In genomic region chr8:61258828-61259227, GRCm38 (mm10) we compare ENCODE assay signal across 10 mouse cellular contexts. TPM values are rescaled to one million over a fixed set of nuclear protein-coding genes. Genes with fewer than 3 reads are reported as not detected.
A peak's percentile ranks its signal among the peaks of the same experiment; 100 is the strongest.
DNase-seq lines count a peak whose midpoint lies in the region; ATAC-seq lines count a peak whose summit lies in the region.
"Had no signal": no experiment of that assay in that cellular context is flagged by ENCODE, and none has a peak within 500 bp of the region (broad histone marks: within the 10 kb centered on the region; RNA-seq: fewer than 3 reads in every experiment).

No protein-coding gene starts in this region.

- DNase-seq in cerebellum, postnatal 36 days = peak; percentile 3 to 10
- peak; percentile 61 to 67 for DNase-seq in left cerebral cortex, adult 18-20 months (ENCODE audit: low spot score in 2 of 2)
- peak; percentile 74 for DNase-seq in telencephalon, adult 2 months (ENCODE audit: low read depth, low spot score)
- no peak for DNase-seq in urinary bladder, postnatal 10 days (ENCODE audit: low spot score)
- DNase-seq: kidney, adult 11 months had no signal

- no peaks in the 10 kb centered on the region for H3K27me3 ChIP-seq in megakaryocyte, embryonic 14.5 days (replicated peaks)
- H3K27me3 ChIP-seq in hindbrain, embryonic 12.5 days = no peaks in the 10 kb centered on the region
- H3K27me3 ChIP-seq: embryonic facial prominence, embryonic 15.5 days had no signal

- peaks cover 17% of the 10 kb centered on the region for H3K4me1 ChIP-seq in megakaryocyte, embryonic 14.5 days
- peaks cover 27% of the 10 kb centered on the region for H3K4me1 ChIP-seq in hindbrain, embryonic 12.5 days

- peaks cover 44% of the 10 kb centered on the region for H3K9me3 ChIP-seq in megakaryocyte, embryonic 14.5 days
- no peaks in the 10 kb centered on the region; the same call in 1 of the 2 replicates for H3K9me3 ChIP-seq in hindbrain, embryonic 12.5 days (replicated peaks)
- H3K9me3 ChIP-seq: embryonic facial prominence, embryonic 15.5 days had no signal

- no peak overlapping the region for H3K4me2 ChIP-seq in hindbrain, embryonic 12.5 days (replicated peaks)
- H3K4me2 ChIP-seq: embryonic facial prominence, embryonic 15.5 days had no signal

- no peak overlapping the region for H3K27ac ChIP-seq in hindbrain, embryonic 12.5 days
- H3K27ac ChIP-seq: embryonic facial prominence, embryonic 15.5 days had no signal

- no peaks in the 10 kb centered on the region for H3K36me3 ChIP-seq in megakaryocyte, embryonic 14.5 days (replicated peaks; ENCODE audit: low read length)
- no peaks in the 10 kb centered on the region for H3K36me3 ChIP-seq in hindbrain, embryonic 12.5 days
- H3K36me3 ChIP-seq: embryonic facial prominence, embryonic 15.5 days had no signal

- ATAC-seq in cerebellum, adult (ENCODE audit: insufficient number of reproducible peaks, low FRiP score, low TSS enrichment) = no peak
- no peak for ATAC-seq in megakaryocyte, adult 5-6 weeks (ENCODE audit: poor library complexity, severe bottlenecking)
- no peak for ATAC-seq in hindbrain, embryonic 12.5 days (ENCODE audit: low FRiP score)

- H3K9ac ChIP-seq in hindbrain, embryonic 12.5 days = no peak overlapping the region
- H3K9ac ChIP-seq: embryonic facial prominence, embryonic 15.5 days had no signal

- H3K4me3 ChIP-seq in megakaryocyte, embryonic 14.5 days (replicated peaks) = peak overlapping the region; percentile 70
- no peak overlapping the region for H3K4me3 ChIP-seq in hindbrain, embryonic 12.5 days
- H3K4me3 ChIP-seq: embryonic facial prominence, embryonic 15.5 days had no signal

- WGBS in hindbrain, embryonic 12.5 days = 85% methylated on average over 9 of the region's 9 CpGs

RNA-seq across cellular contexts. Expression of gene Sh3rf1, which starts 35.2 kb away (rescaled TPM):
- 1.3 and 1.6 TPM in 2 replicates for polyA plus RNA-seq in megakaryocyte, embryonic 14.5 days (2012; ENCODE audit: insufficient read depth, low replicate concordance)
- total RNA-seq in megakaryocyte, adult 5-6 weeks (2015) = 2.7 TPM in 2 replicates
- 1.8 and 2.6 TPM in 2 replicates for total RNA-seq in megakaryocyte, adult 5-6 weeks (2017)
- 10 to 100 TPM; 38.7 to 39.5 TPM for total RNA-seq in left cerebral cortex, adult 18-20 months (2021)
- 28.1 and 29.7 TPM in 2 replicates for polyA plus RNA-seq in hindbrain, embryonic 12.5 days (2016; fragmentation: Nextera tagmentation; extraction: Ambion mirVana)

Comparison
In these comparisons a context has a peak if more than half of its experiments do, and no peak if none do; other contexts are left out.
1. RNA of gene Sh3rf1, which starts 35.2 kb away (total RNA-seq): 38.7 to 39.5 TPM in left cerebral cortex, adult 18-20 months; 1.8 to 2.7 TPM in megakaryocyte, adult 5-6 weeks; every median in the first group is over 10 times any median in the second.